Mouse (Mus musculus) frontal cortex, adult 2 months (tissue): ENCODE results near the gene Gm38100. TPM values are rescaled to one million over a fixed set of nuclear protein-coding genes. Genes with fewer than 3 reads are reported as not detected.
A peak's percentile ranks its signal among the peaks of the same experiment; 100 is the strongest.

Experiments
- DNase-seq, 2 experiments: peaks; one replicate each; pipeline ENCODE4 v3.0.0; 2022; ENCODE audit warnings: low spot score in 1 of 2; ENCODE audit errors: extremely low spot score in 1 of 2
- polyA plus RNA-seq: library from polyadenylated mRNA; depleted of rRNA; stranded (reverse); fragments of >200 nt; gene quantifications from 2 replicates; pipeline ENCODE4 v1.2.3, GENCODE M21; 2012; rRNA removed

The Gm38100 gene
- polyA plus RNA-seq, result not detected in 2 replicates

DNA sequence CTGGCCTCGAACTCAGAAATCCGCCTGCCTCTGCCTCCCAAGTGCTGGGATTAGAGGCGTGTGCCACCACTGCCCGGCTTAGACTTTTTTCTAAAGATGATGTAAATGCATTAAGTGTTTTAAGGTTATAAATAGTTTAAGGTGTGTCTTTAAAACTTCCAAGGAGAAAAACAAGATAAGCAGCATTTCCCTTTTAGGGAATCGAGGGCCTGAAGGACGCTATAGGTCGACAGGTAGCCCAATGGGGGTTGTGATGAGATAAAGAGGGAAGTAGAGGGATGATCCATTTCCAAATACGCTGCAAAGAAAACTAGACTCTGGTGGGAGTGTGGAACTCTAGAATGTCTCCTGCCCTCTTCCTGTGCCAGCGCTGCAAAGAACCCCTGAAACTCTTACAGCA lies at the start of gene Gm38100:
TSS of gene Gm38100 (plus strand) at position 301 of the 400 bp plus-strand sequence.
- DNase-seq, result no peak

DNA sequence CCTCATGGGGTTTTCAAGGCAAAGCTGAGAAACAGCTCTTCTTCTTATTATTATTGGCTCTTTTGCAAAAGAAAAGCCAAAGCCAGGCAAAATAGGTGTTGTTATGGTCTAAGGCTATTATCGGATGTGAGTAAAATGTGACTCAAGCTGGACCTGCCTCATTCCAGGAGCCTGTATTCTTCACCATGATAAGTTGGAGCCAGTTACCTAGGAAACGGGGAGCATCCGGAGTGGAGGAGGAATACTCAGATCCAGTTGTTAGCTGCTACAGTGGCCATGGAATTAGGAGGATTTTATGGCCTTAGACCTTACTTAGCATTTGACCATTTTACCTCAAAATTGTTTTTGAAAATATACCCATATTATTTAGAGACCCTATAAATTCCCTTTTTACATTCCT lies 49.4 kb upstream of the Gm38100 start:
- DNase-seq, result peak in 1 of 2 experiments; percentile 40

DNA sequence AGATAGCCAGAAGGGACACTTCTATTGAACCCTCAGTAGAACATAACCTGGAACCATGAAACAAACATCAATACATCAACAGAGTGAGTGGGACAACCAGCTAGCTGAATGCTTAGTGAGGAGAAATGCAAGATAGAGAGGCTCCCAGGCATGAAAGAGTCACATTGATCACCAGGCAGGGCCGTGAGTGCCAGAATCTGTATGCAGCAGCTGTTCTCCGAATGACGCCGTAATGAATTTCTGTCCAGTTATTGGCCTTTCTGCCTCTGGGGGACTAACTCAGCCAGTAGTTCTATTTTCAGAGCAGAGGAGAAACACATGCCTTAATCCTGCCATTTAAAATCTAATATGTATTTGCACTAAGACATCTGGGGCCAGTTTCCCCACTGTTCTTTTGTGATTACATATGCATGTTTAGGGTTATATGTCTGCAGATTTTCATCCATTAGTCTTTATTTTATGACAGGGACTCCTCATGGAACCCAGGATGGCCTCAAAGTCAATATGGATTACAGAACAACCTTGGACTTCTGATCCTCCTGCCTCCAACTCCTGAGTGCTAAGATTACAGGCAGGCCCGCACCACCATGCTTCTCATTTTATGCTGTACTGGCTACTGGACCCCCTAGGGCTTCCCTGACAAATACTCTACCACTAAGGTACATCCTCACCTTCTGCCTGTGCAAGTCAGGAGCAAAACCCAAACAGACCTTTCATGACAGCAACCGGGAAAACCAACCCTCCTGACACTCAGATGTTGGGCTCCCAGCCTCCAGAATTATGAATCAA lies 47.9 kb upstream of the Gm38100 start:
- no peak for DNase-seq

DNA sequence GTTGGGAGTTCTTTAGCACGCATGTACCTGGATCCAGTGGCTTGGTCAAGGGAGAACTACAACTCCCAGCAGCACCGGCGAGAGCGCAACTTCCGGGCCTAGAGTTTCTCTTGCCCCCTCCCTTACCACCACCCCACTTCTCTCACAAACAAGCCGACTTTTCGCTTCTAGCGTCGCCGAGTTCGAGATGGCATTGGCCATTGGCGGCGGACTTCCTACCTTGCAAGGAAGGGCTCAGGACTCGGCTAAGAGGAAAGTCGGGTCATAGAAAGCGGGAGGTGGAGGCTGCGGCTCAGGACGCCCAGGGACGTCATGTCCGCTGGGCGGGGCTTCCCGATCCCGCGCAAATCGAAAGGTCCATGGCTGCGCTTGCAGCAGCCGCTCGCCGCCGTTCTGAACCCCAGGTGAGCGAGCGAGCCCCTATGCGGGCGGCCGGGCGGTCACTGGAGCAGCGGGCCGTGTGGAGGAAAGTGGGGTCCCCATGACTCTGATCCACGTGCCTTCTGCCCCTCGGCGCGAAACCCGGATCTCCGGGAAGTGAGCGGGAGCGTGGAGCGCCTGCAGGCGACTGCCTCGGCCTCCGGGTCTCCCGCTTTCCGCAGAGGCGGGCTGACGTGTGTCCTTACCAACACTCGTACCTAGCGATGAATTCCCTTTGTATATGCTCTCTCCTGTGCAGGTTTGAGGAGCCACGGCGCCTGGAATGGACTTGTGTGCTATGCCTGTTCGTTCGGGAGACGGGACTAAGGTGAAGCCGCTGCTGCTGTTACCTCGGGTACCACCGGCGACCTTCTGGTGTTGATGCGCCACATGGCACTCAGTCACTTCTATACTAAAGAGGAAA lies 39.5 kb upstream of the Gm38100 start, which contains the start of gene Exo1:
TSS of gene Exo1 (plus strand) at position 129 of the 844 bp plus-strand sequence.
- DNase-seq, result peak; percentile 71 to 86

DNA sequence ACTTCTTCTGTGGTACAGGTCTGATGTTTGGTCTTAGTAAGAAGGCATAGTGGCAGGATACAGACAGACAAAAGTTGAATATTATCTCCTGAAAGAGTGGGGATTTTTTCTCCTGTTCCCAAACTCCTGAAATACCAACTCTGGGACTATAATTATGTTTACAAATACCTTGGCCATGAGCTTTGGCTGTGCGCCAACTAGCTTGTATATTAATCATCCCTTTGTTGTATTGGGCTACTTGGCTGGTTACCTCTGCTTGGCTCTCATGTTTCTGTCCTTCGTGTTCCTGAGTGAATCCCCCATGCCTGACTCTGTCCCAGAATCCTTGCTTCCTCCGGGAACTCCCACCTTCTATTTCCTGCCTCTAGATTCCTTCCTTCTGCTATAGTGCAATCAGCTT lies 36.7 kb upstream of the Gm38100 start:
- no peak for DNase-seq

DNA sequence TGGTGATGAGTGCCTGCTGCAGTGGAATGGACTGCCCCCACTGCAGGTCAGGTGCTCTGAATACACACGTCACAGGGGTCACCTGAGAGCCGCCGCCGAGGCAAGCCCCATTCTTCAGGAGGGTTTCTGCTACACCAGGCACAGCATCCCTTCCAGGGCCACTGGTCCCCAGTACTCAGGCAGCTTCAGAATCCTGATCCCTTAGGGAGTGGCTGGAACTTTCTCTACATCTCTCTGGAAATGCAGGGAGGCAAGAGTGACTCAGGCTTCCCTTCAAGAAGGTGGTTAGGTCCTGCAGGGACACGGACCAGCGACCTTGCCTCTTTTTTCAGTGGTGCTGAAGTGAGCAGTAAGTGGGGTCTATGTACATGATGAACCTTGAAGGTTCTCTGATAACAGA lies 26.9 kb upstream of the Gm38100 start:
- DNase-seq, result no peak

DNA sequence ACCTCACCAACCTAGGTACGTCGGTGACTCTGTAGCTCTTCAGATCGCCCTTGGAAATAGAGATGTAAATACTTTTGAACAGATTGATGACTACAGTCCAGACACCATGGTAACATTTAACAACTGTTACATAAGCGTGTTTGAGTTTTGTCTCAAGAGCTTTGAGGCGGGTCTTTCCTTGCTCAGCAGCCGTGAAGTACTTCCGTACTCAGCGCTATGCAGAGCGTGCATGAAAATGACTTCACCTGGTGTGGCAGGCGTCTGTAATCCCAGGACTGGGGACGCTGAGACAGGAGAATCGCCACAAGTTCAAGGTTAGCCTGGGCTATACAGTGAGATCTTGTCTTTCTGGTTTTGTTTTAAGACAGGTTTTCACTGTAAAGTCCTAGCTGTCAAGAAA lies 26.4 kb upstream of the Gm38100 start:
- DNase-seq, result no peak

DNA sequence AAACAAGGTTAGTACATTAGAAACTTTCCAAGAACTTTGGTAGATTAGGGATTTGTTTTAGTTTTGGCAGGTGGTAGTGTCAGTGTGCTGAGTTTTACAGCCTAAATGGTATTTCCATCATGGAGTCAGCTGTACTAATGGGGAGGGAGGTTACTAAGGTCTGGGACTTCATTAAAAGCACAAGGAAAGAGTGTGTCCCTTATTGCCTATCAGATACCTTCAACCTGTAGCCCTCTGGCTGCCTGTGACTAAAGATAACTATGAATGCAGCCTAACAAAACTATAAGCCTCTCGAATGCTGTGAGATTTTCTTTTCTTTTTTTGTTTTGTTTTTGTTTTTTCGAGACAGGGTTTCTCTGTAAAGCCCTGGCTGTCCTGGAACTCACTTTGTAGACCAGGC lies 8.9 kb upstream of the Gm38100 start:
- DNase-seq, result no peak

DNA sequence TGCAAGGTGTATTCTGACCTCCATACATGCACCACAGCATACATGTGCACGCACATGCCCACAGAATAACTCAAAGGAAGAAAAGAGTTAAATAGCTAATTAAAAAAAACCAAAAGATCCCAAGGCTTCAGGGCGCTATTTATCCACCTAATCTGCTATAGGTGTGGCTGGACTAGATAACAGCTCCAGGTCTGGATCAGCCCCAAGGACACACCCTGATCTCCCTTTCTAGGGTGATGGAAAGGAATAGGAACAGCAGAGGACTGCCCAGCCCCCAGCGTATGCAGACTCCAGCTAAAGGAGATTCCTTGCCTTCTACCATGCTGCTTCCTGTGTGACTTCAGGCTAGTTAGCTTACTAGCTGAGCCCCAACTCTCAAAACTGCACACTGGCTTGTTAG lies 8.1 kb upstream of the Gm38100 start:
- no peak for DNase-seq

DNA sequence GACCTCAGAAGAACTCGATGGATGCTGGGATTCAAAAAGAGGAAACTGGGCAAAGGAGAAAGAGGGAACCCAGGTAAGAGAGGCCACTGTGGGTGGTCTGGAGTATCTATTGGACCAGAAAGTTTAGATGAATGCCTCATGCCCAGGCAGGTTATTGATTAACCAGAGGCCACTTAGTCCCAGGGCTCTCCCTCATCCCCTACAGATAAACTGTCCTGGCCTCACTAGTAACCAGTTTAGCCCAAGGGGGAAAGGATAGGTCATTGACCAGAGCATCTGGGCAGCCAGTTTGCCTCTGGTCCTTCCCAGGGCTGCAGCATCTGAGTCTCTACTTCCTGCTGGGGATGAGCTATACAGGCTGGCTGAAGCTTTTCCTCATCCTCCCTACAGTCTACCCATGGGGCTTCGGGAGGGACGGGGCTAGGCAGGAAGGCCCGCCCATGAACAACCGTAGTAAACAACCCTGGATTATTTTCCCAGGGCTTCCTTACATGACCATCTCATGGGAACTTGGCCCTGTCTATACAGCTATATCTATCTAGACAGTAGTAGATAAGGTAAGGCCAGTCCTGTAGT lies 6.3 kb upstream of the Gm38100 start:
- no peak for DNase-seq

DNA sequence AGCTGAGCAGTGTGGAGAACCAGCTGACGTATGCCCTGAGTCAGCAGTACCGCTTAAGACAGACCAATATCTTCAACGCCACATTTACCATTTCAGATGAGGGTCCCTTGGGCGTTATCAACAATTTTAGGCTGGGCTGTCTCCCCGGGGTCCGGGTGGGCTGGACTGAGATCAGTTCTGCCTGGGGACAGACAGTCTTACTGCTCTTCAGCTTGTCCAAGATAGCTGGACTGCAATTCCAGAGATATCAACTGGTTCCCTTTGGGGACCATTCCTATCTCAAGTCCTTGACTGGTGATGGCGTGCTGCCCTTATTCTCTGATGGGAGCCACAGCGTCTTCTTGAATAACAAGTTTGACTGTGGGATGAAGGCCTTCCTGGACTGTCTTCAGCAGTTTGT lies 962 bp downstream of the Gm38100 start:
- DNase-seq, result no peak

DNA sequence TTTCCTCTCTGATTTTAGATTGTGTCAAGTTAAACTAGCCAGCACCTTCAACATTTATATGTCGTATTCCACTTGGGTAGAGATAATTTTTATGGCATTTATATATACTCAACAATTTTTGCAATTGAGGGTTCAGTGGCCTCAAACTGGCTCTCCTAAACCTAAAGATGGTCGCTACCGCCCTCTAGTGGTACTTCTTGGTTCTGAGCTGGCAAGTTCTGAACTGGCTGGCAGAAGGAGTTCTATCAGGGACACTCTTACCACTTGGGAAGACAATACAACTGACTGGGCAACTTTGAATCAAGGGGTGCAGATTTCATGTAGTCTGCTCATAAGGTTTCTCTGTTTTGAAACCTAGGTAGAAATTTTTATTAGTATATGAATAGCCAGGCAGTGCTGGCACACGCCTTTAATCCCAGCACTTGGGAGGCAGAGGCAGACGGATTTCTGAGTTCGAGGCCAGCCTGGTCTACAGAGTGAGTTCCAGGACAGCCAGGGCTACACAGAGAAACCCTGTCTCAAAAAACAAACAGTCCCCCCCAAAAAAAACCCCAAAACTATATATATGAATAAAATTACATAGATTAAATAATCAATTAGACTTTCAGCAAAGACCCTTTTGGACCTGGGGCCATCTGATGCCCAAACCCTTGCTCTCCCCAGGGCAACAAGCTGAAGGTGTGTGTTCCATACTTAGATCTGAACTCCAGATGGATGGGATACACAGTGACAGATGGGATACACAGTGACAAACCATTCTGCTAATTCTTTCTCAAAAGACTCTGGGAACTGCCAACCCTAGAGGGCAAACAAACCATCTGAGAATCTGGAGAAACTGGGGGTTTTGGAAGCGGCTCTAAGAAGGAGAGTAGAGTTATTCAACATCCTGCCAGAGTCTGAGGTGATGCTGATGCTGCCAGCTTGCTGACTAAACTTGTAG lies 4.0 kb downstream of the Gm38100 start:
- DNase-seq, result peak; percentile 64 to 96

DNA sequence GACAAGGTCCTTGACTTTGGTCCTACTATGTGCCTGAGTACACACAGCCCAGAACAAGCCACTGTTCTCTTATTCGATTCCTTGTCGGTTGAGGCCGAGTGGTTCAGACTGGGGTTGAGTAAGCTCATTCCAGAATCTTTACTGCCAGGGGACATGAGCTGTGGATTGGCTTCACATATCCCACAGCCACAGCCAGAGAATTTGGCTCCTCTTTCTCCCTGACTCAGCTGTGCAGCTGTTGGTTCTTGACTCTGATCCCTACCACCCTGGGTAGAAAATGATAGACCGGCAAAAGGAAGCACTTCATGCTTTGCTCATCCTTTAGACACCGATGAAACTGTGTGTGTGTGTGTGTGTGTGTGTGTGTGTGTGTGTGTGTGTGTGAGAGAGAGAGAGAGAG lies 11.3 kb downstream of the Gm38100 start:
- no peak for DNase-seq

DNA sequence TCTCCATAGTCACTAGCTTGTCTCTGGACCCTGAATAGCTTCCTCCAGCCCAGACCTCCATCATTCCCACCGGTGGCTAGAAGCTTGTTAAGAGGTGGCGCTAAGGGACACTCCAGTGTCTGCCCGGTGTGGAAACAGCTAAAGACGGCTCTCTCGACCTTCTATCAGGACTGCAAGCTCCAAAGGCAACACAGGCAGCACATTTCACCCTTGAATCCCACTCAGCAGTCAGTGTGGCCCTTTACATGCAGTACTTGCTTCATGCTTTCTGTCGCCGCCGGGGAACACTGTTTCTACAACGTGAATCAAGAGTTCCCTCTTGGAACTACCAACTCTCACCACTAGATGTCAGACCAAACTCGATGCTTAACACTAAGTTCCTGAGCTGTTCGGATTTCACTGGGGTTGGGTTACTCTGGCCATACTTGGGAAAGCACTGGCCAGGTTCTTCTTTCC lies 16.2 kb downstream of the Gm38100 start:
- peak; percentile 61 to 96 for DNase-seq

DNA sequence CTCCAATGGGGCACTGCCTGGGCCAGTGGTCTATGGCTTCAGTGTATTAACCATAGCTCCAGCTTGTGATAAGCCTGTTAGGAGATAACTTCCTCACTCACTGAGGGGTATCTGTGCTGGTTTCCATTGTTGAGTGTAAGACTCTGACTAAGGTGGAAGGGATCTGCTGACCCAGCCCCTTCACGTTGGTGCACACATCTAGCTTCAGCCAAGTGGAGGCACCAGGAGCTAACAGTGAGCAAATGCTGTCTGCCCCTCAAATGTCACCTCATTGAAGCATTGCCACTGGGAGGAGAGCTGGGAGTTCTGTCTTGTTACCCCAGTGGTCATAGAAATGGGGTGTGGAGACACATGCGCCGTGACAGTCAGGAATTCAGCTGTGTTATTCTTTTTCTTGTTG lies 18.6 kb downstream of the Gm38100 start:
- DNase-seq, result no peak

DNA sequence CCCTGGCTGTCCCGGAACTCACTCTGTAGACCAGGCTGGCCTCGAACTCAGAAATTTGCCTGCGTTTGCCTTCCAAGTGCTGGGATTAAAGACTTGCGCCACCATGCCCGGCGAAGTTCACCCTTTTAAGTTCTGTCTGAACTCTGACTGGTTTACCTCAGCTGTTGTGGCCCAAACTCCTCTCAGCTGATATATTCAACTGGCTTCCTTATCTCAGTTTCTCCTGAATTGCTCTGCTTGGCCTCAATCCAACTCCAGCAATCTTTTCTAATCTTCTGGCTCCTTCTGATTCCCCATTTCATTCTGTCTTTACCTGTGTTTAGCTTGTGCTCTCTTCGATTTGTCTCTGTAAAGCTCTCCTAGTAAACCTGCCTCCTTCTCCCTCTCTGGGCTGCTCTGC lies 23.0 kb downstream of the Gm38100 start:
- DNase-seq, result no peak

DNA sequence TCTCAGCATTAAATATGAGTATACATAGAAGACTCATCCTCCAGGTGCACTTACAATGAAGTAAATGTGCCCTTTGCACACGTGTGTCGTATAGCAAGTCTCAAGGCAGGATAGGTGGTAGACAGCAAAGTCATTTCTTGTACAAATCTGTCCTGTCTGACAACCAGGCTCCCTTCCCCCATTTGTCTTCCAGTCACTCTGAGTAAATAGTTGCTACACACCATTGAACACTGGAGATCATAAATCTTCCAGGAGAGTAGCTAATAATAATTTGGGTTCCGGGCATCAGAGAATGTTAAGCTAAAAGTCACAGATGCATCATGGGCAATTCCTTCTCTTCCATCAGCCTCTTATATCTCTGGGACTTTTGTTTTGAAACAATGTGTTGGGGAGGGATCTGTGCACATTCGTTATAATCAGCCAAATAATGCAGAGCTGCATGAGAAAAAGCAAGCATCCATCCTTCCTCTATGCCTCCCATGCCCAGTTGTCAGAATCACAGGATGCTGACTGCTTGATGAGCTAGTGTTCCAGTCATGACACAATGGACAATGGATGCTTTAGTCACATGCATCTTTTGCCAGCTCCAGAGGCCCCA lies 26.7 kb downstream of the Gm38100 start:
- DNase-seq, result no peak

DNA sequence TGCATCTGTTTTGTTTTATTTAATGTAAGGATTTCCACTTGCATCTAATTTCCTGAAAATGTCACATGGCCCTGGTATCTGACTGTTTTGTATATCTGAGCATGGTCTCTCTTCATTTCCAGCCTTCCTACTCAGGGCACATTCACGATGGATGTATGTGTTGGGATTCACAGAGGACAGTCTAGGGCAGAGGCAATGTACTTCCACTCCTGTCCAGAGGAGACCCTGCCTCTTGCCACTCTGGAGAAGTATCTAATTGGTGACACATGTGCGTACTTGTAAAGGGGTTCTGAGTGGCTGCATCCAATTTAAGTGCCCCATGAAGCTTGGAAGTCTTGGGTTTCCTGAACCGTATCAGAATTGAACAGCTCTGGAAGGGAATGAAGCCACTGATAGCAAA lies 30.3 kb downstream of the Gm38100 start:
- DNase-seq, result no peak

DNA sequence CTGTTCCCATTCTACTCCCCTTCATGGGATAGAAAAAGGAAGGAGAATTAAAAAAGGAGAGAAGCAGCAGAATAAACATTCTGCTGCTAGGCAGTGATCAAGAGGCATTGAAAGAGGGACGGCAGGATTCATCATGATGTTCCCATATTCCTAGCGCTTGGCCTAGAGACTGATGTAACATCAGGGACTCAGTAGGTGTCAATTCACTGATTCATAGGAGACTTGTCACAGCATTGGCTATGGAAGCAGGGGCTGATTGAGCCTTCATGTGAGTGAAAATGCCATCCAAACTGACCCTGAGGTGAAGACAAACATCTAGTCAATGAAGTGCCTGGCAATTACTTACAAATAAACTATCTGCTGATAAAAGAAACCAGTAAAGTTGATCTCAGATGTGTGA lies 30.7 kb downstream of the Gm38100 start:
- no peak for DNase-seq

DNA sequence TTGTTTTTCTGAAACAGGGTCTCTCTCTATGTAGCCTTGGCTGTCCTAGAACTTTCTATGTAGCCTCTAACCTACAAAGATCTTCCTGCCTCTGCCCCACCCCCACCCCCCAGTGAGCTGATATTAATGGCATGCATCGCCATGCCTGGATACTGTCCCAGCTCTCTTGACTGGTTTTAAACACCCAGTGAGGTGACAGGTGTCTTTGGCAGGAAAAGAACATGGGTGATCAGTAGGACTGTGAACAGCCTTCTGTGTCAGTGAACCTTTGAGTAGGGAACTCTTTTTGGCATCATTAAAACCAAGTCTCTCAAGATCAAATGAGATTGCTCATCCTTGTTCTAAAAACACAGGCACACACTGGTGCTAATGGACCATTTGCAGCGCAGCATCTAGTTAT lies 41.7 kb downstream of the Gm38100 start:
- no peak for DNase-seq
